Mouse (Mus musculus) midbrain, embryonic 16.5 days (tissue): ENCODE data around the gene Fam189a1. TPM values are rescaled to one million over a fixed set of nuclear protein-coding genes. Genes with fewer than 3 reads are reported as not detected.

ENCODE experiments used
- ATAC-seq: fragments of 200-750 bp; cut with Nextera tagmentation; 2 replicates; pipeline ENCODE4 v1.8.0; 2017; ENCODE audit warnings: moderate TSS enrichment
- H3K27ac ChIP-seq: fragments of 300-500 bp; sonication (generic); 2 replicates; pipeline ENCODE4 v1.5.1; 2014; ENCODE audit warnings: mild to moderate bottlenecking, low read length, mixed read lengths
- H3K27me3 ChIP-seq: fragments of 300-500 bp; sonication (generic); 2 replicates; pipeline ENCODE4 v1.6.1; 2014; ENCODE audit warnings: low read depth, low read length, mixed read lengths; ENCODE audit not compliant: control insufficient read depth, insufficient read depth
- H3K36me3 ChIP-seq: fragments of 300-500 bp; sonication (generic); 2 replicates; pipeline ENCODE4 v1.6.1; 2014; ENCODE audit warnings: mild to moderate bottlenecking, low read length, moderate library complexity, mixed read lengths; ENCODE audit not compliant: control insufficient read depth, insufficient read depth
- H3K4me1 ChIP-seq: fragments of 300-500 bp; sonication (generic); 2 replicates; pipeline ENCODE4 v1.6.1; 2014; ENCODE audit warnings: mild to moderate bottlenecking, low read length, mixed read lengths; ENCODE audit not compliant: control insufficient read depth, insufficient read depth
- H3K4me2 ChIP-seq: fragments of 300-500 bp; sonication (generic); 2 replicates; pipeline ENCODE4 v1.6.1; 2014; ENCODE audit warnings: mild to moderate bottlenecking, low read length, mixed read lengths
- H3K4me3 ChIP-seq: fragments of 300-500 bp; sonication (generic); 2 replicates; pipeline ENCODE4 v1.5.1; 2014; ENCODE audit warnings: low read depth, mild to moderate bottlenecking, low read length, moderate library complexity, mixed read lengths
- H3K9ac ChIP-seq: fragments of 300-500 bp; sonication (generic); 2 replicates; pipeline ENCODE4 v1.6.1; 2014; ENCODE audit warnings: low read depth, low read length, mixed read lengths
- H3K9me3 ChIP-seq: fragments of 300-500 bp; sonication (generic); replicated peaks from 2 replicates; pipeline ENCODE4 v1.6.1; 2014; ENCODE audit warnings: mild to moderate bottlenecking, low read length, mixed read lengths; ENCODE audit not compliant: control insufficient read depth, poor library complexity, severe bottlenecking
- WGBS: fragments of 180-500 bp; shearing (Covaris S2); extraction: QIAGEN DNeasy Blood & Tissue Kit; methylation state at CpG from one replicate; pipeline ENCODE4 v1.1.7; 2014; 5-methylcytosine and 5-hydroxymethylcytosine counted together
- polyA plus RNA-seq: library from polyadenylated mRNA; unstranded; fragments of >200 nt; fragmentation: Nextera tagmentation; extraction: Ambion mirVana; gene quantifications from 2 replicates; pipeline ENCODE4 v1.2.1, GENCODE M21; 2015

Gene Fam189a1
- polyA plus RNA-seq = 7.6 and 10.4 TPM in 2 replicates

DNA sequence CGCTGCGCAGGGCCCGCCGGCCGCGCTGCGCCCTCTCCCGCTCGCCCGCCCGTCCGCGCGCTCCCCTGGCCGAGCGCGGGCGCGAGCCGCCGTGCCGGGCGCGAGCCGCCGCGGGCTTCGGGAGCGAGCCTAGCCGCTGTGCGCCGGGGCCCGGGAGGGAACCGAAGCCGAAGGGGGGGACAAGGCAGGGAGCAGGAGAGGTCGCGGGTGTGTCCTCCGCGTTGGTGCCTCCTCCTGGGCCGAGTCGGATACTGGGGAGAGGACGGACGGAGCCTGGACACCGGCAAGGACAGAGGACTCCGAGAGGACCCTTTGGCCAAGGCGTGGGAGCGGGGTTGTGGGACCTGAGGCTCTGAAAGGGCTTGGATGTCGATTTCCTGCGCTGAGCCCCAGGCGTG is at the start of gene Fam189a1:
Gene Fam189a1, minus strand, starts transcription at position 57 of the 398 bp plus-strand sequence.
- H3K4me3 ChIP-seq = peak within 1 kb of the TSS; percentile 82
- H3K9ac ChIP-seq = peak within 1 kb of the TSS; percentile 82
- peak within 1 kb of the TSS; percentile 87 for H3K27ac ChIP-seq
- H3K4me2 ChIP-seq = peak within 1 kb of the TSS; percentile 96
- under 1% methylated on average over 39 of the region's 50 CpGs for WGBS
- ATAC-seq = peak; percentile 56; the same call in 1 of the 2 replicates
- H3K4me1 ChIP-seq = peaks cover 17% of the 10 kb centered on the region
- H3K36me3 ChIP-seq = no peaks in the 10 kb centered on the region
- no peaks in the 10 kb centered on the region for H3K9me3 ChIP-seq
- H3K27me3 ChIP-seq = no peaks in the 10 kb centered on the region; the same call in 1 of the 2 replicates

DNA sequence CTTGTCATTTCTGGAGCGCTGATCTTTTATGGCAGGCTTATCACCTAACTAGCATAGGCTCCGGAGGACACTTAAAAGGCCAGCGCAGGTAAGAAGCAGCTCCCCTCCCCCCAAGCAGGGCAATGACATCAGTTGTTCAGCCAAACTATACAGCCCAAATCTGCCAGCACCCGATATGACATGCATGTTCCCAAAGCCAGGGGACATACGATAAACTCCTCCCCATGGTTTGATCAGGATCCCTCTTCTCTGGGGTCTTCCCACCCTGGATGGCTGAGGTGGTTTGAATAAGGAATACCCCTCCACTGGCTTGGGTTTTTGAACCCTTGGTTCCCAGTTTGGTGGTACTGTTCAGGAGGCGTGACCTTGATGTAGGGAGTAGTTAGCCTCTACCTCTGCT is 49.7 kb upstream of the Fam189a1 start:
- Histone ChIP-seq H3K4me2 (no peak overlapping the region), H3K4me3 (no peak overlapping the region), H3K27ac (no peak overlapping the region), H3K9ac (no peak overlapping the region), H3K9me3 (peaks cover 3% of the 10 kb centered on the region), H3K4me1 (no peaks in the 10 kb centered on the region), H3K27me3 (no peaks in the 10 kb centered on the region), H3K36me3 (no peaks in the 10 kb centered on the region)
- WGBS = 92% methylated on average over 6 of the region's 6 CpGs
- no peak for ATAC-seq

DNA sequence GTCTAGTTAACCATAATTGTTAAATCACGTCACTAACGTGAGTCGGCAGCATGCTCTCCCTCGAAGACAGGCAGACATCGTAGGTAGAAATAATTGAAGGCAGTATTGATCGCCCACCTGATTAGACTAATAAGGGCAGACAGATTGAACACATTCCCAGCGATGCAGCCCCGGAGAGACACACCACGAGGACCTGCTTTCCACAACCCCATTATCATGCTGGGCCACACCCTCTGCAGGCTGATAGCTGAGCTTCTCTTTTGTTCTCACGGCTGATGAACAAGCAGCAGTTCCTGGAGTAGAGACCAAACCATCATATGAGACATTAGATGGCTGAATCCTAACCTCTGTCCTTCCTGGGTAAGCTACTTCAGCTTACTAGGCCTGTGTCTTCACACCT is 46.3 kb upstream of the Fam189a1 start:
- H3K4me2 ChIP-seq = no peak overlapping the region
- no peaks in the 10 kb centered on the region for H3K36me3 ChIP-seq
- H3K27me3 ChIP-seq = no peaks in the 10 kb centered on the region
- H3K27ac ChIP-seq = no peak overlapping the region
- no peaks in the 10 kb centered on the region for H3K4me1 ChIP-seq
- H3K9ac ChIP-seq = no peak overlapping the region
- no peak overlapping the region for H3K4me3 ChIP-seq
- ATAC-seq = no peak
- peaks cover 7% of the 10 kb centered on the region for H3K9me3 ChIP-seq
- WGBS = 66% methylated on average over 10 of the region's 10 CpGs

DNA sequence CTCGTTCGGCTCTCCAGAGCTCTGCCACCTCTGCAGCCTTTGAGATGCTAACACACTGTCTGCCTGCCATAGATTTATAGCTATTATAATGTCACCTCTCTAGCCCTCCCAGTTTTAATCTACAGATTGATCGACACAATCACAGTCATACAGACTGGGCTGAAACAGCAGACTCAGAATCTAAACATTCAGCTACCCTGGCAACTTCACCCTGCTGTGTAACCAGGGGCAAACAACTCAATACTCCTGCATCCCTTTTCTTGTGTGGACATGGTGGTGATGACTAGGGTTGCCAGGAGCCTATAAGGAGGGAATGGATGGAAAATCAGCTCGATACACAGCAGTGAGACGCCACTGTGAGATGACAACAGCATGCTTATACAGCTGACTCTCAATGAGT is 24.3 kb upstream of the Fam189a1 start:
- Histone ChIP-seq H3K9ac (no peak overlapping the region), H3K4me1 (no peaks in the 10 kb centered on the region), H3K36me3 (no peaks in the 10 kb centered on the region), H3K27me3 (no peaks in the 10 kb centered on the region), H3K9me3 (no peaks in the 10 kb centered on the region), H3K4me3 (no peak overlapping the region), H3K27ac (no peak overlapping the region), H3K4me2 (no peak overlapping the region)
- ATAC-seq = no peak
- 33% methylated on average over 5 of the region's 5 CpGs for WGBS

DNA sequence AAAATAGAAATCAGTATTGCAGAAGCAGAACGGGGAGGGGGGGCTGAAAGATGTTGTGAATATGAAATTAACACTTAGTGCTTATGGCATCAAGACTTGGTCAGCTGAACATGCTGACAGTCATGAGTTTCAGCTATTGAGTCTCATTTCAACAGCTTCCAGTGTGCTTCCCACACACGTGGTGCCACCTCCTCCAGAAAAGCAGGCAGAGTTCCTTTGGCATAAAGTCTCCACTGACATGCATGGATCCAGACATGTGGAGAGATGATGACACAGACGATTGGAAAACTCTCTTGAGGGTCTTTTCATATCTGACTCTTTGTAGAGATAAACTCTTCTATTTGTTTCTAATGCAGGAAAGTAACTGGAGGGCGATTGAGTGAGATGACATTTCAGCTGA is 14.4 kb upstream of the Fam189a1 start:
- Histone ChIP-seq H3K27me3 (no peaks in the 10 kb centered on the region), H3K9me3 (no peaks in the 10 kb centered on the region), H3K4me1 (no peaks in the 10 kb centered on the region), H3K4me3 (no peak overlapping the region), H3K27ac (no peak overlapping the region), H3K4me2 (no peak overlapping the region), H3K9ac (no peak overlapping the region), H3K36me3 (no peaks in the 10 kb centered on the region)
- 83% methylated on average over 4 of the region's 4 CpGs for WGBS
- no peak for ATAC-seq

DNA sequence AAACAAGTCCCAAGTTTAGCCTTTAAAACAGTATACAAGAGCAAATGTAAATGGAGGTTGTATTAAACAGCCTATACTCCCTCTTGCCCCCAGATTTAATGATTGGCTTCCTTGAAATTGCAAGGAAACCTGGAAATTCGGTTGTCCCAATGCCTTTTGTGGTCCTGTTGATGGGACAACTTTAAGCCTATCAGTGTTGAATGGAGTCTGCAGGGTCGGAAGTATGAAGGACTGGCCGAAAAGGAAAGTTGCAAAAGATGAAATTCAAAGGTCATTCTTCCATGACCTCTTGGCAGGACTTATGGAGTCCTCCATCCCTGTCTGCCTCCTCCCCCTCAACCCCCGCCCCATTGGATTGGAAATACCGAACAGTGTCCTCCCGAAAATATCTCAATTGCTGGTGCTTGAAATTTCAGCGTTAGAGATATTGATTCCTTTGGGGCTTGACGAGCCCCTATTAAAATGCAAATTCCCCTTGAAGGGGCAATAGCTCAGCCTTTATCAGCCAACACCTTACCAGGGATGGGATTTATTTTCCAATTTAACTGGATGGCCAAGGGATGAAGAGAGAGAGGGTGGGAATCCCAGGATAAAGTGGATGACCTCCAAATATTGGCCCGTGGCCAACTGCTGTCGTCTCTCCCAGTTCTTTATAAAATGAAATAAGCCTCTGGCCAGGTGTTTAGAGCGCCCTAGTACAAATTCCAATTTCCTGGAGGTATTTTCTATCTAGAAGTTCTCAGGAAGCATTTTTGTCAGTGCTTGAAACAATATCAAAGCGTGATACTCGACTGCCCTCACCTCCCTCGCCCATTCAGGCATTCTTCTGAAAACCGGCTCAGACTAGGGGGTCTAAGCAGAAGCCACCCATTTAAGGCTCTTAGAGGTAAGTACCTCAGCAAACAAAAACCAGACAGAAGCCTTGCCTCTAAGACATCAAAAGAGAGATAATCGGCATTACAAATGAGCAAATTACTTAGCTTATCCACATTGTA is 958 bp upstream of the Fam189a1 start:
- ATAC-seq = no peak
- 6% methylated on average over 16 of the region's 16 CpGs for WGBS
- Histone ChIP-seq H3K9ac (no peak overlapping the region), H3K9me3 (no peaks in the 10 kb centered on the region), H3K27me3 (no peaks in the 10 kb centered on the region; the same call in 1 of the 2 replicates), H3K27ac (no peak overlapping the region), H3K36me3 (no peaks in the 10 kb centered on the region), H3K4me3 (peak overlapping the region; percentile 82), H3K4me2 (peak overlapping the region; percentile 96), H3K4me1 (peaks cover 17% of the 10 kb centered on the region)

DNA sequence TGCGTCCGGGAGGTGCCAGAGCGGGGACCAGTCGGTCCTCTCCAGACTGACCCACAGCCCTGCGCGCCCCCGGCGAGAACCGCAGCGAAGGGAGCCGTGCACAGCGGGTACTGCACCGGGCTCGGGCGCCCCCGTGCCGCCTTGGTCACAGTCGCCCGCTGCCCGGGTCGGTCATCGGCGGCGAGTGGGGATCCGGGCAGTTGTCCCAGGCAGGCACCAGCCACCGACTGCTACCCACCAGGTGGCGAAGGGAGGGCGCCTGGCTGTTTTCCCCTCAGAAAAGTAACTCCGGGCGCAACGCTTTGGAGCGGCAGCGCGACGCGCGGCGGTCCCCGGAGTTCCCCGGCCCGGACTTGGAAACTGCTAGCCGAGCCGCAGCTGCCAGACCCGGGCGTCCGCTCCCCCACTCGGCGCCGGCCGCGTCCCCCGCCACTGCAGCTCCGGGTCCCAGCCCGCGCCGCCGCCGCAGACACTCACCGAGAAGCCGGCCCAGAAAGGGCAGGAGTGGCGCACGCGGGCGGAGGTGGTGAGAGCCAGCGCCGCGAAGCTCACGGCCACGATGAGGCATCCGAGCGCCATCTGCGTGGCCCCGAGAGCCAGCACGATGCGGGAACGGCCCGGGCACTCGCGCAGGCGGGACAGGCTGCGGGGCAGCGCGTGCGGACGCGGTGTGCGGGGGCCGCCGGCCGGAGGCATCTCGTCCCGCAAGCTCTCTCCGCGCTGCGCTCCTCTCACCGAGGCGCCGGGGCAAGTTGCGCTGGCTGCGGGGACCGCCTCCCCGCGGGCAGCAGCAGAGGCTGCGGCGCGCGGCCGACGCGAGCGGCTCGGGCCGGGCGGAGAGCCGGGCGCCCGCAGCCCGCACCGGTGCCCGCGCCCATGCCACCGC is 499 bp downstream of the Fam189a1 start:
- peaks cover 17% of the 10 kb centered on the region for H3K4me1 ChIP-seq
- no peaks in the 10 kb centered on the region; the same call in 1 of the 2 replicates for H3K27me3 ChIP-seq
- peak overlapping the region; percentile 96 for H3K4me2 ChIP-seq
- WGBS = under 1% methylated on average over 98 of the region's 122 CpGs
- ATAC-seq = peak; percentile 94
- H3K9ac ChIP-seq = peak overlapping the region; percentile 82
- H3K27ac ChIP-seq = peak overlapping the region; percentile 87
- H3K36me3 ChIP-seq = no peaks in the 10 kb centered on the region
- no peaks in the 10 kb centered on the region for H3K9me3 ChIP-seq
- peak overlapping the region; percentile 82 for H3K4me3 ChIP-seq

DNA sequence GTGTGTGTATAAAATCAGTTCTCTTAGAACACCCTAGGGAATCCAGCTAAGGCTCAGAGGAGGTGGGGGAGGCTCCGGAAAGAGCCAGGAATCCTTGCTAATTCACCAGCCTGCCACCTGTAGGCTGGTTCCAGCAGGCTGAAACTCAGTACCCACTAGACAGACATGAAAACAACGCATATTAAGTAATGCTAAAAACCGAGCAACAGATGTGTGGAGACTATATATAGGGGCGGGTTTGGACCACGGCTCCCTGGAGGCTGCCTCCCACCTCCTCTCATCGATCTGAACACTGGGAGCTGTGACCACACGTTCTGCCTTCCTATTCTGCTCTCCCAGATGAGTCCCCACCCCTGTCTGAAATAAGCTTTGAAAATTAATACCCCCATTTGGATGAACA is 1.8 kb downstream of the Fam189a1 start:
- H3K4me2 ChIP-seq = peak overlapping the region; percentile 52
- peak overlapping the region; percentile 22; the same call in 1 of the 2 replicates for H3K9ac ChIP-seq
- H3K4me3 ChIP-seq = peak overlapping the region; percentile 82
- no peaks in the 10 kb centered on the region for H3K9me3 ChIP-seq
- no peak overlapping the region for H3K27ac ChIP-seq
- no peaks in the 10 kb centered on the region for H3K36me3 ChIP-seq
- WGBS = 8% methylated on average over 7 of the region's 7 CpGs
- peaks cover 17% of the 10 kb centered on the region for H3K4me1 ChIP-seq
- H3K27me3 ChIP-seq = no peaks in the 10 kb centered on the region; the same call in 1 of the 2 replicates
- no peak for ATAC-seq
